Mouse (Mus musculus) stomach, embryonic 14.5 days (tissue): ENCODE measurements around the gene Tnnt1. TPM values are rescaled to one million over a fixed set of nuclear protein-coding genes. Genes with fewer than 3 reads are reported as not detected.
"Not testable (repeated sequence)": the region's sequence is repeated elsewhere in the genome, so short reads cannot be mapped to it uniquely, and the experiment has no call there.

Source experiments
- ATAC-seq: fragments of 200-750 bp; cut with Nextera tagmentation; 2 replicates; pipeline ENCODE4 v1.8.0; 2017; ENCODE audit warnings: low read depth, moderate TSS enrichment; ENCODE audit not compliant: insufficient number of reproducible peaks, insufficient read depth, low FRiP score
- H3K27ac ChIP-seq: fragments of 300-500 bp; sonication (generic); 2 replicates; pipeline ENCODE4 v1.5.1; 2014; ENCODE audit warnings: mild to moderate bottlenecking, low read length, moderate library complexity, mixed read lengths
- H3K27me3 ChIP-seq: fragments of 300-500 bp; sonication (generic); 2 replicates; pipeline ENCODE4 v1.6.1; 2014; ENCODE audit warnings: low read length, control low read depth, mixed read lengths; ENCODE audit not compliant: control insufficient read depth, insufficient read depth
- H3K36me3 ChIP-seq: fragments of 300-500 bp; sonication (generic); 2 replicates; pipeline ENCODE4 v1.6.1; 2014; ENCODE audit warnings: mild to moderate bottlenecking, control low read depth, low read length, moderate library complexity, mixed read lengths; ENCODE audit not compliant: control insufficient read depth, insufficient read depth
- H3K4me1 ChIP-seq: fragments of 300-500 bp; sonication (generic); 2 replicates; pipeline ENCODE4 v1.6.1; 2014; ENCODE audit warnings: low read length, control low read depth, mixed read lengths; ENCODE audit not compliant: control insufficient read depth, insufficient read depth
- H3K4me2 ChIP-seq: fragments of 300-500 bp; sonication (generic); replicated peaks from 2 replicates; pipeline ENCODE4 v1.6.1; 2014; ENCODE audit warnings: low read depth, low read length, control low read depth
- H3K4me3 ChIP-seq: fragments of 300-500 bp; sonication (generic); 2 replicates; pipeline ENCODE4 v1.5.1; 2014; ENCODE audit warnings: low read depth, low read length, control low read depth
- H3K9ac ChIP-seq: fragments of 300-500 bp; sonication (generic); replicated peaks from 2 replicates; pipeline ENCODE4 v1.6.1; 2014; ENCODE audit warnings: low read depth, mild to moderate bottlenecking, control low read depth, low read length, moderate library complexity, mixed read lengths
- H3K9me3 ChIP-seq: fragments of 300-500 bp; sonication (generic); 2 replicates; pipeline ENCODE4 v1.6.1; 2016; ENCODE audit warnings: low read depth, low read length, control low read depth; ENCODE audit not compliant: control insufficient read depth
- WGBS: fragments of 180-500 bp; shearing (Covaris S2); extraction: QIAGEN DNeasy Blood & Tissue Kit; methylation state at CpG from one replicate; pipeline ENCODE4 v1.1.7; 2014; 5-methylcytosine and 5-hydroxymethylcytosine counted together
- polyA plus RNA-seq: library from polyadenylated mRNA; unstranded; fragments of >200 nt; fragmentation: Nextera tagmentation; extraction: Ambion mirVana; gene quantifications from 2 replicates; pipeline ENCODE4 v1.2.1, GENCODE M21; 2014

Tnnt1 gene
- polyA plus RNA-seq, 1 experiment from 2014 or later: 31.9 TPM

DNA sequence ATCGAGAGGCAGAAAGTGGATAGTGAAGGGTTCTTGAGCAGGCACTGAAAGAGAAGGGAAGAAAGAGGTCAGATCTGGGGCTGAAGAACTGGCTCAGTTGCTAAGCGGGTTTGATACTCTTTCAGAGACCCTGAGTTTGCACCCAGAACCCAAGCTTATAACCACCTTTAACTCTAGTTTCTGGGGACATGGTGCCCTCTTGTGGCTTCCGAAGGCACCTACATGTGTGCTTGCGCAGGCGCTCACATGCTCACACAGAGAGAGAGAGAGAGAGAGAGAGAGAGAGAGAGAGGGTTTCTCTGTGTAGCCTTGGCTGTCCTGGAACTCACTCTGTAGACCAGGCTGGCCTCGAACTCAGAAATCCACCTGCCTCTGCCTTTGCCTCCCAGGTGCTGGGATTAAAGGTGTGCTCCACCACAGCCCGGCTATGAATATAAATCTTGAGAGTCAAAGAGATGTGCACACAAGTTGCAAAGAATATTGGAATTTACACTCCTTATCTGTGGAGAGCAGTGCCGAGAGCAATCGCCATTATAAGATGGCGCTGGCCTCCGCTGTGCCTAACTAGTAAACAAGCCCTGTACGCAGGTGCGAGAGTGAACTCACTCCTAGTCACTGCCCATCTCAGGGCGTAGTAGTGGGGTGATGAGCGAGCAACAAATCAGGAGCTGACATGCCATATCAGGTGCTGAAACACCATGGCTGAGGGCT is 8.2 kb upstream of the Tnnt1 start, which contains the start of gene Tnni3:
Gene Tnni3 (minus strand): TSS at position 18 of the 711 bp plus-strand sequence.
- H3K4me2 ChIP-seq, H3K36me3 ChIP-seq, H3K9me3 ChIP-seq, H3K4me1 ChIP-seq, H3K27ac ChIP-seq, ATAC-seq, H3K4me3 ChIP-seq, H3K9ac ChIP-seq, H3K27me3 ChIP-seq: not testable (repeated sequence)
- 72% methylated on average over 15 of the region's 15 CpGs for WGBS

GRCm38 (mm10) chr7:4523205-4524130 is 7.3 kb upstream of the Tnnt1 start:
- no peak overlapping the region for H3K27ac ChIP-seq
- no peak overlapping the region for H3K4me3 ChIP-seq
- H3K9me3 ChIP-seq: no peaks in the 10 kb centered on the region
- no peak for ATAC-seq
- H3K36me3 ChIP-seq: no peaks in the 10 kb centered on the region
- no peak overlapping the region for H3K9ac ChIP-seq
- no peaks in the 10 kb centered on the region for H3K4me1 ChIP-seq
- no peak overlapping the region for H3K4me2 ChIP-seq
- H3K27me3 ChIP-seq: no peaks in the 10 kb centered on the region
- 90% methylated on average over 33 of the region's 33 CpGs for WGBS

DNA sequence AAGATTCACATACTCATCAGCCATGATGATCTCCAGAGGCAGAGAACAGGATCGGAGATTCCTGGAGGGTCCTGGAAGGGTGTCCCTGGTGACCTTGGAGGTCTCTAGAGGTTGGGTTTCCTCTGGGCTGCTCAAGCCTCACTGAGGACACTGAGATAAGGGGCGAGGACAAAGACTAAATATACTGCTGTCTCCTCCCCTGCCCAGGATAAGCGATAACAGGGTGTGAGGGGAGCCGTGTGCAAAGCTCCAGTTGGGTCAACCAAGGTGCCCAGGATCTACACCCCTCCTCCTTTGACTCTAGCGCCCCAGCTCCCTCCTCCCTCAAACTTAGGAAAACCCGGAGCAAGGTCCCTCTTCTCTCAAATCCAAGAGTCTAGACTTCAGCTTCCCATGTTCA is 6.1 kb upstream of the Tnnt1 start:
- Histone ChIP-seq H3K27me3 (no peaks in the 10 kb centered on the region), H3K4me2 (no peak overlapping the region), H3K27ac (no peak overlapping the region), H3K36me3 (no peaks in the 10 kb centered on the region), H3K4me3 (no peak overlapping the region), H3K9me3 (no peaks in the 10 kb centered on the region), H3K4me1 (no peaks in the 10 kb centered on the region), H3K9ac (no peak overlapping the region)
- ATAC-seq: no peak
- 72% methylated on average over 6 of the region's 6 CpGs for WGBS

- WGBS: 32% methylated on average over 30 of the region's 32 CpGs
- Histone ChIP-seq H3K4me1 (peaks cover 1% of the 10 kb centered on the region; the same call in 1 of the 2 replicates), H3K4me2 (peak overlapping the region; percentile 46), H3K9ac (no peak overlapping the region), H3K27me3 (no peaks in the 10 kb centered on the region), H3K9me3 (no peaks in the 10 kb centered on the region), H3K27ac (no peak overlapping the region), H3K4me3 (peak overlapping the region; percentile 11; the same call in 1 of the 2 replicates), H3K36me3 (no peaks in the 10 kb centered on the region)
- no peak for ATAC-seq
Observed at GRCm38 (mm10) chr7:4521231-4522003, 5.2 kb upstream of the Tnnt1 start.

DNA sequence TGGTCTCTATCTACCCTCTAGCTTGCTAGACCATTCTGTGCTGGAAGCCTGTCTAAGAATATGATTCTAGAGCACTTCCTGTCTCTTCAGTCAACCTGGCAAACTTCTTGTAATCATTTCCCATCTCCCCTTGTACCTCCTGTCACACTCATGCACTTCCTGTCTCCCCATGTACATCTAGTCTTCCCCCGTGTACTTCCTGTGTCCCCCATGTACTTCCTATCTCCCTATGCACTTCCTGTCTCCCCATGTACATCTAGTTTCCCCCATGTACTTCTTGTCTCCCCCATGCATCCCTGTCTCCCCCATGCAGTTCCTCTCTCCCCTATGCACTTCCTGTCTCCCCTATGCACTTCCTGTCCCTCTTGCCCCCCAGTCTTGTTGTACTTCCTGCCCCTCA is 2.3 kb upstream of the Tnnt1 start:
- Histone ChIP-seq H3K36me3 (no peaks in the 10 kb centered on the region), H3K4me2 (no peak overlapping the region), H3K27me3 (no peaks in the 10 kb centered on the region), H3K4me3 (no peak overlapping the region), H3K27ac (no peak overlapping the region), H3K9ac (no peak overlapping the region), H3K9me3 (no peaks in the 10 kb centered on the region), H3K4me1 (peaks cover 24% of the 10 kb centered on the region)
- WGBS: 71% methylated on average over 1 of the region's 1 CpGs
- no peak for ATAC-seq

GRCm38 (mm10) chr7:4515853-4516252 is 329 bp downstream of the Tnnt1 start:
- no peak overlapping the region for H3K27ac ChIP-seq
- H3K9ac ChIP-seq: no peak overlapping the region
- no peak overlapping the region for H3K4me3 ChIP-seq
- peaks cover 25% of the 10 kb centered on the region for H3K4me1 ChIP-seq
- no peak for ATAC-seq
- H3K4me2 ChIP-seq: no peak overlapping the region
- no peaks in the 10 kb centered on the region for H3K36me3 ChIP-seq
- no peaks in the 10 kb centered on the region for H3K27me3 ChIP-seq
- WGBS: 50% methylated on average over 6 of the region's 6 CpGs
- no peaks in the 10 kb centered on the region for H3K9me3 ChIP-seq

- 0 out of 2 replicates have a peak overlapping the region, but pooled peaks have one; percentile 20 for H3K4me2 ChIP-seq
- peaks cover 29% of the 10 kb centered on the region for H3K4me1 ChIP-seq
- no peaks in the 10 kb centered on the region for H3K27me3 ChIP-seq
- no peak overlapping the region; the same call in 1 of the 2 replicates for H3K9ac ChIP-seq
- ATAC-seq: peak; percentile 73
- H3K27ac ChIP-seq: peak overlapping the region; percentile 87
- WGBS: 47% methylated on average over 6 of the region's 6 CpGs
- H3K4me3 ChIP-seq: no peak overlapping the region
- H3K9me3 ChIP-seq: no peaks in the 10 kb centered on the region
- H3K36me3 ChIP-seq: no peaks in the 10 kb centered on the region
Observed at GRCm38 (mm10) chr7:4513829-4514712, 2.1 kb downstream of the Tnnt1 start.
